Mouse (Mus musculus) ES-Bruce4 (cell line): ENCODE data around the gene Hoxc6. TPM values are rescaled to one million over a fixed set of nuclear protein-coding genes. Genes with fewer than 3 reads are reported as not detected.

Source experiments
- H3K27ac ChIP-seq: 2 replicates; pipeline ENCODE4 v1.5.1; 2012; ENCODE audit warnings: low read length, inconsistent platforms; ENCODE audit not compliant: insufficient read depth
- H3K27me3 ChIP-seq: 2 replicates; pipeline ENCODE4 v1.6.1; 2012; ENCODE audit warnings: mild to moderate bottlenecking, low read length, inconsistent platforms; ENCODE audit not compliant: control insufficient read depth, poor library complexity, insufficient read depth, severe bottlenecking
- H3K36me3 ChIP-seq: 2 replicates; pipeline ENCODE4 v1.6.1; 2012; ENCODE audit warnings: inconsistent platforms, mild to moderate bottlenecking, low read length, moderate library complexity; ENCODE audit not compliant: control insufficient read depth, poor library complexity, insufficient read depth, severe bottlenecking
- H3K4me1 ChIP-seq: one replicate; pipeline ENCODE4 v1.8.1; 2011; ENCODE audit warnings: low read length; ENCODE audit not compliant: control insufficient read depth, insufficient read depth
- H3K4me3 ChIP-seq: 2 replicates; pipeline ENCODE4 v1.5.1; 2011; ENCODE audit warnings: low read depth, mild to moderate bottlenecking, low read length
- H3K9ac ChIP-seq: 2 replicates; pipeline ENCODE4 v1.6.1; 2012; ENCODE audit warnings: low read depth, mild to moderate bottlenecking, inconsistent platforms; ENCODE audit not compliant: poor library complexity, severe bottlenecking
- H3K9me3 ChIP-seq: replicated peaks from 2 replicates; pipeline ENCODE4 v1.6.1; 2012; ENCODE audit warnings: mild to moderate bottlenecking, low read length, inconsistent platforms; ENCODE audit not compliant: control insufficient read depth, poor library complexity, insufficient read depth, severe bottlenecking
- CTCF ChIP-seq: IDR thresholded peaks from one replicate; pipeline ENCODE4 v1.8.1; 2011; ENCODE audit warnings: low read depth, low read length
- EP300 ChIP-seq: IDR thresholded peaks from 2 replicates; pipeline ENCODE4 v1.6.1; 2011; ENCODE audit warnings: low read depth, low read length; ENCODE audit not compliant: insufficient read depth
- POLR2A ChIP-seq: IDR thresholded peaks from one replicate; pipeline ENCODE4 v1.8.1; 2011; ENCODE audit warnings: low read length; ENCODE audit not compliant: insufficient read depth
- polyA plus RNA-seq: library from polyadenylated mRNA; stranded (reverse); fragments of >200 nt; gene quantifications from 2 replicates; pipeline ENCODE4 v1.2.4, GENCODE M21; 2011; ENCODE audit warnings: low read depth; ENCODE audit not compliant: missing spikeins, insufficient read depth, insufficient read length

Hoxc6 gene
- polyA plus RNA-seq, 1 experiment = 1.3 TPM

GRCm38 (mm10) chr15:103006326-103006725 is 8.3 kb downstream of the Hoxc6 start:
- Histone ChIP-seq H3K27me3 (peaks cover 57% of the 10 kb centered on the region), H3K9me3 (no peaks in the 10 kb centered on the region), H3K4me3 (no peak overlapping the region), H3K4me1 (peaks cover 8% of the 10 kb centered on the region), H3K36me3 (no peaks in the 10 kb centered on the region), H3K27ac (no peak overlapping the region), H3K9ac (no peak overlapping the region)
- TF ChIP-seq CTCF (no peak), EP300 (no peak), POLR2A (no peak)

- Histone ChIP-seq H3K27ac (no peak overlapping the region), H3K4me1 (peaks cover 8% of the 10 kb centered on the region)
Observed at GRCm38 (mm10) chr15:103009265-103010111, 11.4 kb downstream of the Hoxc6 start.

DNA sequence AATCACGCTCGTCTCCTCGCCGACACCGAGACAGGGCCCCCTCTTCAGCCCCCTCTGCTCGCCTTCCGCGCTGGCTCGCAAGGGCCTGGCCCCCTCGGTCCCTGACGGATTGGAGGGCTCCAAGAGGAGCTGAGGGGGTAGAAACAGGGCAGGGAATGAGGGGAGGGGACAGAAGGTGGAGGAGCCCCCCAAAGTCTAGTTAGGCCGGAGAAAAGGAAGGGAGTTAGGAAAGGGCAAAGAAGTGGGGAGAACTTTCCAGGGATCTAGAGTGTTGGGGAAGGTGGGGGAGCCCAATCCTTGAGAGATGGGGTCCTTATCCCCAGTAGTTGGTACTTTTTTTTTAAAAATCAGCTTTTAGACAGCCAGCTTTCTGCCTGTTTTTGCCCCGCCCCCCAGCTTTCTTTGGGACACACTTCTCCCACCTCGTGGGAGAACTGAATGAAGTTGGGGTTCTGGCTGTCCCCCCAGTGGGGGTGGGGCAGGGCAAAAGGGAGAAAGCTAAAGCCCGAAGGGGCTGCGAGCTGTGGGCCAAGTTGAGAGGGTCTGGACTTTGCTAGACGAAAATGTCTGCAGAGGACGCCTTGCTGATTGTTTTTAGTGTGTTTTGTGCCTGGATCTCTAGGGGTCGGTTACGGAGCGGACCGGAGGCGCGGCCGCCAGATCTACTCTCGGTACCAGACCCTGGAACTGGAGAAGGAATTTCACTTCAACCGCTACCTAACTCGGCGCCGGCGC is 12.2 kb downstream of the Hoxc6 start:
- peaks cover 61% of the 10 kb centered on the region for H3K27me3 ChIP-seq
- peak overlapping the region; percentile 6; the same call in 1 of the 2 replicates for H3K4me3 ChIP-seq
- no peak for TF ChIP-seq POLR2A
- TF ChIP-seq EP300 = no peak
- TF ChIP-seq CTCF = no peak
- H3K36me3 ChIP-seq = no peaks in the 10 kb centered on the region
- H3K27ac ChIP-seq = no peak overlapping the region
- peaks cover 8% of the 10 kb centered on the region for H3K4me1 ChIP-seq
- H3K9me3 ChIP-seq = no peaks in the 10 kb centered on the region
- H3K9ac ChIP-seq = no peak overlapping the region

More at GRCm38 (mm10) chr15:103009265-103010111, 11.4 kb downstream of the Hoxc6 start:
- TF ChIP-seq CTCF = no peak
- H3K9ac ChIP-seq = no peak overlapping the region
- no peaks in the 10 kb centered on the region for H3K9me3 ChIP-seq
- H3K4me3 ChIP-seq = 0 out of 2 replicates have a peak overlapping the region, but pooled peaks have one; percentile 21
- peaks cover 60% of the 10 kb centered on the region for H3K27me3 ChIP-seq
- no peaks in the 10 kb centered on the region for H3K36me3 ChIP-seq

DNA sequence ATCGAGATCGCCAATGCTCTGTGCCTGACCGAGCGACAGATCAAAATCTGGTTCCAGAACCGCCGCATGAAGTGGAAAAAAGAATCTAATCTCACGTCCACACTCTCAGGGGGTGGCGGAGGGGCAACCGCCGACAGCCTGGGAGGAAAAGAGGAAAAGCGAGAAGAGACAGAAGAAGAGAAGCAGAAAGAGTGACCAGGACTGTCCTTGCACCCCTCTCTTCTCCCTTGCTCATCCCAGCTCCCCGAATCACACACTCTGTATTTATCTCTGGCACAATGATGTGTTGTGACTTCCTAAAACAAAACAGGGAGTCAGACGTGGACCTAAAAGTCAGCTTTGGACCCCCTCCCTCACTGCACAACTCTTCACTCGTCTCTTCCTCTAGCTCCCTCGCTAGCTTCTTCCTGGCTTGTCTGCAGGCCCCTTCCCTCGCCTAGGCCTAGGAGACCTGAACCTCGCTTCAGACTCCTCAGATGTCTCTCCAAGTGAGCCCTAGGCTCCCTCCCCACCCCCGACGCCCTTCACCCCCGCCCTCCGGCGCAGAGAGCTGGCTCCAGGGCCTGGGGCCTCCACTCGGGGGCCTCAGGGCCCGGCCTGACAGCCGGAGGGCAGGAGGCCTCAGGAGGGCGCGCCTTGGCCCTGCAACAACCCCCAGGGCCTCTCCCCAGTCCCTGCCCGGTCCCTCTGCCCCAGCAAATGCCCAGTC is 12.9 kb downstream of the Hoxc6 start:
- Histone ChIP-seq H3K9ac (no peak overlapping the region), H3K36me3 (no peaks in the 10 kb centered on the region), H3K9me3 (no peaks in the 10 kb centered on the region), H3K27ac (no peak overlapping the region), H3K4me3 (peak overlapping the region; percentile 6; the same call in 1 of the 2 replicates), H3K4me1 (peaks cover 8% of the 10 kb centered on the region), H3K27me3 (peaks cover 63% of the 10 kb centered on the region)
- no peak for TF ChIP-seq CTCF
- no peak for TF ChIP-seq POLR2A
- no peak for TF ChIP-seq EP300

DNA sequence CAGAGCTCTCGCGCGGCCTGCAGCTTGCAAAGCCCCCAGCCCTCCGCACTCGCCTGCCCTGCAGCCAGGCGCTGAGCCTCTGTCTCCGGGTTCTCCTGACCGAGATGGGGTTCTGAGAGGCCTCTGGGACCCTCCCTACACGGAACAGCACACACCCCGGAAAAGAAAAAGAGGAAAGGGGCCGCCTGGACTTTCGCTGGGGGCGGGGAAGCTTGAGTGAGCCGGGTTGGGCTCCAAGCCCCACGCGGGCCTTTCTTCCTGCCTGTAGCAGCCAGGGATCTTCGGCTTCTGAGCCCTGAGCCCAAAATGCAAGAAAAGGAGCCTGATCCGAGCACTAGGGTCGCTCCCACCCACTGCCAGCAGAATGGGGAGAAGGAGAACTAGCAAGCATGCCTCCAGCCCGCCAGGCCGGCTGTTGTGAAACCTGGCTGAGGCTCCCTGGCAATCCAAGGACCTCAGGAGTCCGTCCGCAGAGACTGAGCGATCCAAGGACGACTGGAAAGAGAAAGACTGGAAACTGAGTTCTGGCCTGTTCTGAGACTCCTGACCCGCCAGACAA is 13.9 kb downstream of the Hoxc6 start:
- H3K27ac ChIP-seq = no peak overlapping the region
- no peak overlapping the region for H3K9ac ChIP-seq
- no peaks in the 10 kb centered on the region for H3K9me3 ChIP-seq
- TF ChIP-seq EP300 (no peak), CTCF (no peak), POLR2A (no peak)
- peaks cover 62% of the 10 kb centered on the region for H3K27me3 ChIP-seq
- H3K4me1 ChIP-seq = peaks cover 8% of the 10 kb centered on the region
- no peaks in the 10 kb centered on the region for H3K36me3 ChIP-seq
- H3K4me3 ChIP-seq = no peak overlapping the region
